10 mouse cellular contexts compared by ENCODE assay signal in the genomic region with DNA sequence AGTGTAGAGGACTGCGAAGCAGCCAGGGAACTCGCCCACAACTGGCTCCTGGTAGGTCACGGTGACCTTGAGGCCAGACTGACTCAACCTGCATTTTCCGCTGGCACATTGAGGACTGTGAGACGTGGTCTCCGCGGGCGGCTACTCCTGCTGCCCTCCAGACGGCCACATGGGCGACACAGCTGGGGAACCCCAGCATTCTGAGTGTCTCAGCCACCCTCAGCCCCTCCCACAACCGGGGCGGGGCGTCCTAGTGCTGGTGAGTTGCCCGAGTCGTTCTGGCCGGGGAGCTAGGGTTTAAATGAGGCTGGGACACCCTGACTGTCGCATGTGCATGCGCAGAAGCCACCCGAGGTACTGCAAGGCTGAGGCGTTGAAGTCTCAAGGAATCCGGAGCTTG.
DNase-seq lines count a peak whose midpoint lies in the region; ATAC-seq and TF ChIP-seq lines count a peak whose summit lies in the region.
"Had no signal": no experiment of that assay in that cellular context is flagged by ENCODE, and none has a peak within 500 bp of the region (broad histone marks: within the 10 kb centered on the region; RNA-seq: fewer than 3 reads in every experiment).

No protein-coding gene starts in this region.

- DNase-seq in neural tube, embryonic 10.5 days (ENCODE audit: extremely low spot score, low spot score), result peak; percentile 9
- DNase-seq in adrenal gland, adult 8-10 months, result peak; percentile 64
- peak; percentile 59 to 61 for DNase-seq in heart, postnatal 36 days
- peak; percentile 60 for DNase-seq in spleen, adult 12 weeks (ENCODE audit: low spot score)
- DNase-seq in forebrain, postnatal 0 days, result no peak

- no peak overlapping the region for H3K4me2 ChIP-seq in neural tube, embryonic 15.5 days
- H3K4me2 ChIP-seq in forebrain, postnatal 0 days (ENCODE audit: low read depth), result no peak overlapping the region
- H3K4me2 ChIP-seq: limb, embryonic 12.5 days; stomach, embryonic 15.5 days had no signal

- H3K4me3 ChIP-seq in neural tube, embryonic 15.5 days (replicated peaks), result no peak overlapping the region
- H3K4me3 ChIP-seq in forebrain, postnatal 0 days (ENCODE audit: low read depth, low read length), result no peak overlapping the region
- H3K4me3 ChIP-seq: limb, embryonic 12.5 days; stomach, embryonic 15.5 days had no signal

- H3K27me3 ChIP-seq in neural tube, embryonic 15.5 days (replicated peaks), result no peaks in the 10 kb centered on the region
- no peaks in the 10 kb centered on the region for H3K27me3 ChIP-seq in forebrain, postnatal 0 days (ENCODE audit: insufficient read depth, low read length)
- H3K27me3 ChIP-seq: limb, embryonic 12.5 days; stomach, embryonic 15.5 days had no signal

- 94% methylated on average over 21 of the region's 21 CpGs for WGBS in neural tube, embryonic 15.5 days
- WGBS in forebrain, postnatal 0 days, result 91% methylated on average over 21 of the region's 21 CpGs

- intact Hi-C loops in heart, postnatal 36 days (cut with DNase I), result no loop called here

- no peak overlapping the region for H3K9ac ChIP-seq in neural tube, embryonic 15.5 days (replicated peaks)
- H3K9ac ChIP-seq in forebrain, postnatal 0 days, result no peak overlapping the region
- H3K9ac ChIP-seq: limb, embryonic 12.5 days; stomach, embryonic 15.5 days had no signal

- no peaks in the 10 kb centered on the region for H3K9me3 ChIP-seq in neural tube, embryonic 15.5 days (replicated peaks)
- H3K9me3 ChIP-seq in forebrain, postnatal 0 days (ENCODE audit: low read length), result no peaks in the 10 kb centered on the region
- H3K9me3 ChIP-seq: limb, embryonic 12.5 days; stomach, embryonic 15.5 days had no signal

- no peak overlapping the region for H3K27ac ChIP-seq in neural tube, embryonic 15.5 days (replicated peaks)
- no peak overlapping the region for H3K27ac ChIP-seq in forebrain, postnatal 0 days (ENCODE audit: low read depth, low read length)
- H3K27ac ChIP-seq: limb, embryonic 12.5 days; stomach, embryonic 15.5 days had no signal

- ATAC-seq in neural tube, embryonic 15.5 days (ENCODE audit: low FRiP score), result no peak
- no peak for ATAC-seq in CD4-positive, CD25-positive, alpha-beta regulatory T cell, adult 4 months
- ATAC-seq in frontal cortex, adult (ENCODE audit: low TSS enrichment), result no peak
- ATAC-seq in forebrain, postnatal 0 days, result no peak

- TF ChIP-seq CTCF in forebrain, postnatal 0 days (IDR thresholded peaks at IDR 0.05; ENCODE audit: low read depth), result no peak

- H3K4me1 ChIP-seq in neural tube, embryonic 15.5 days, result no peaks in the 10 kb centered on the region
- H3K4me1 ChIP-seq in forebrain, postnatal 0 days (ENCODE audit: insufficient read depth), result no peaks in the 10 kb centered on the region
- H3K4me1 ChIP-seq: limb, embryonic 12.5 days; stomach, embryonic 15.5 days had no signal

- no peaks in the 10 kb centered on the region for H3K36me3 ChIP-seq in neural tube, embryonic 15.5 days
- H3K36me3 ChIP-seq in forebrain, postnatal 0 days (ENCODE audit: insufficient read depth), result no peaks in the 10 kb centered on the region
- H3K36me3 ChIP-seq: limb, embryonic 12.5 days; stomach, embryonic 15.5 days had no signal
